8 mouse cellular contexts compared by ENCODE assay signal in genomic region chr17:33865330-33866030, GRCm38 (mm10). TPM values are rescaled to one million over a fixed set of nuclear protein-coding genes. Genes with fewer than 3 reads are reported as not detected.
DNase-seq lines count a peak whose midpoint lies in the region; TF ChIP-seq lines count a peak whose summit lies in the region.
"Had no signal": no experiment of that assay in that cellular context is flagged by ENCODE, and none has a peak within 500 bp of the region (broad histone marks: within the 10 kb centered on the region; RNA-seq: fewer than 3 reads in every experiment).

No protein-coding gene starts in this region.

- H3K27ac ChIP-seq in layer of hippocampus, adult 2 months = no peak overlapping the region

- TF ChIP-seq CTCF in layer of hippocampus, adult 2 months (conservative IDR thresholded peaks at IDR 0.05) = peak; percentile 83

- no peak overlapping the region for H3K4me3 ChIP-seq in layer of hippocampus, adult 2 months
- H3K4me3 ChIP-seq: myocyte had no signal

- peak; percentile 11 for DNase-seq in urinary bladder, postnatal 25 days (ENCODE audit: low spot score)
- no peak for DNase-seq in urinary bladder, adult 18-20 months (ENCODE audit: low spot score in 2 of 2)
- peak; percentile 40 for DNase-seq in adrenal gland, adult 8-10 months
- peak; percentile 58 to 75 for DNase-seq in frontal cortex, postnatal 10 days (ENCODE audit: low spot score in 2 of 2)
- DNase-seq in layer of hippocampus, adult 2 months (ENCODE audit: low spot score in 2 of 2) = peak; percentile 69 to 85
- DNase-seq in lung, postnatal 10 days = peak; percentile 70
- peak; percentile 60 to 63 for DNase-seq in spleen, postnatal 36 days (ENCODE audit: low spot score in 2 of 2)

RNA-seq across cellular contexts. Expression of gene Gm7029, which starts 8.2 kb away (rescaled TPM):
- total RNA-seq in adrenal gland, adult 8-10 months (2022) = not detected
- not detected for total RNA-seq in layer of hippocampus, adult 2 months (2021)

RNA-seq across cellular contexts. Expression of gene Cd320, which starts 22.6 kb away (rescaled TPM):
- 10 to 100 TPM; 29.5 to 63.3 (median 37.6) TPM for total RNA-seq in adrenal gland, adult 8-10 months (2022)
- total RNA-seq in layer of hippocampus, adult 2 months (2021) = 10 to 100 TPM; 22.6 to 25.0 TPM

RNA-seq across cellular contexts. Expression of gene Kifc1, which starts 25.0 kb away (rescaled TPM):
- total RNA-seq in adrenal gland, adult 8-10 months (2022) = 1 to 10 TPM; 1.7 to 3.2 (median 2.6) TPM
- 1 to 10 TPM; 1.8 to 3.0 TPM for total RNA-seq in layer of hippocampus, adult 2 months (2021)

RNA-seq across cellular contexts. Expression of gene Platr17, which starts 39.5 kb away (rescaled TPM):
- not detected for total RNA-seq in adrenal gland, adult 8-10 months (2022)
- under 1 TPM; 0.61 to 0.64 TPM for total RNA-seq in layer of hippocampus, adult 2 months (2021)

RNA-seq across cellular contexts. Expression of gene Ndufa7, which starts 41.1 kb away (rescaled TPM):
- 100 to 1,000 TPM; 371 to 504 (median 430) TPM for total RNA-seq in adrenal gland, adult 8-10 months (2022)
- total RNA-seq in layer of hippocampus, adult 2 months (2021) = 100 to 1,000 TPM; 207 to 208 TPM

Comparison
In these comparisons a context has a peak if more than half of its experiments do, and no peak if none do; other contexts are left out.
1. DNase-seq: peak in urinary bladder, postnatal 25 days (single experiment), adrenal gland, adult 8-10 months (single experiment), frontal cortex, postnatal 10 days (2 of 2), layer of hippocampus, adult 2 months (2 of 2), lung, postnatal 10 days (single experiment) and spleen, postnatal 36 days (2 of 2); none in urinary bladder, adult 18-20 months (0 of 2).